Mouse (Mus musculus): ENCODE data around the gene Actn4.

DNA sequence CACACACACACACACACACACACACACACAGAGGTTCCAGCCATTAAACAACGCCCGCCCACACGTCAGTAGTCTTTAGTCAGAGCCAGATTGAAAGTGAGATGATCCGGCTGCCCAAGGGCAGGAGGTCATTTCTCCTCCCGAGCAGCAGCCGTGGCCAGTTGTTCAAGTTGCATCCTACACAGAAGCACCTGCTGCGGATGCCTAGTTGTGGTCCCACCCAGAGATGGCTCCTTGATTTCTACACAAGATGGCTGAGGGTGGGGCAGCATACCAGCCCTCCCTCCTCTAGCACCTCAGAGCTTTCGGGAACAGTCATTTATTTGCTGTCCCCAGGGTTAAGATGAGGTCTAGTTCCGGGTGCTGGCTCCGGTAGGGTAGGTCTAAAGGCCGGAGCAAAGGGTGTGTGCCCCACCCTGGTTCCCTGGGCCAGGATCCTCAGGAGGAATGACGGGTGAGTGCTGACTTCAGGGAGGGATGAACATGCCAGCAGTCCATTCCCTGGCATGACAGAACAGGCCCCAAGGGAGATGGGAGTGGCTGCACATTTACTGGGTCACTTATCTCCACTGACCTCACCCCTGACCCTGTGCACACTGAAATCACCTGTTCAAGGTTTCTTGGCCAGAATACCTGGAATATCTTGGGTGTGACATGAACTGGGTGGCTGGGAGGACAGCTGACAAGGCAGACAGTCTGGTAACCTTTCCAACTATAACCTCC lies 7.7 kb upstream of the Actn4 start:
- no peak for TF ChIP-seq CTCF (IDR thresholded peaks at IDR 0.05; ENCODE audit: low read depth, low read length)
- TF ChIP-seq POLR2A (IDR thresholded peaks at IDR 0.05; ENCODE audit: extremely low read depth, insufficient read depth, low read length), result no peak

All from liver, adult 2 months (tissue).